Mouse (Mus musculus) liver, embryonic 12.5 days (tissue): ENCODE measurements around the gene Tmem191c. TPM values are rescaled to one million over a fixed set of nuclear protein-coding genes. Genes with fewer than 3 reads are reported as not detected.

ENCODE experiments used
- ATAC-seq: fragments of 200-750 bp; cut with Nextera tagmentation; 2 replicates; pipeline ENCODE4 v1.8.0; 2017; ENCODE audit warnings: moderate number of reproducible peaks, mild to moderate bottlenecking, moderate library complexity
- H3K27ac ChIP-seq: fragments of 300-500 bp; sonication (generic); 2 replicates; pipeline ENCODE4 v1.5.1; 2016; ENCODE audit warnings: mild to moderate bottlenecking
- H3K27me3 ChIP-seq: fragments of 300-500 bp; sonication (generic); replicated peaks from 2 replicates; pipeline ENCODE4 v1.6.1; 2016; ENCODE audit warnings: mild to moderate bottlenecking, moderate library complexity
- H3K36me3 ChIP-seq: fragments of 300-500 bp; sonication (generic); 2 replicates; pipeline ENCODE4 v1.6.1; 2016; ENCODE audit warnings: mild to moderate bottlenecking, moderate library complexity
- H3K4me1 ChIP-seq: fragments of 300-500 bp; sonication (generic); 2 replicates; pipeline ENCODE4 v1.6.1; 2016
- H3K4me2 ChIP-seq: fragments of 300-500 bp; sonication (generic); 2 replicates; pipeline ENCODE4 v1.6.1; 2016; ENCODE audit warnings: mild to moderate bottlenecking, moderate library complexity
- H3K4me3 ChIP-seq: fragments of 300-500 bp; sonication (generic); 2 replicates; pipeline ENCODE4 v1.5.1; 2016; ENCODE audit warnings: mild to moderate bottlenecking, moderate library complexity
- H3K9ac ChIP-seq: fragments of 300-500 bp; sonication (generic); 2 replicates; pipeline ENCODE4 v1.6.1; 2016; ENCODE audit warnings: mild to moderate bottlenecking, moderate library complexity
- H3K9me3 ChIP-seq: fragments of 300-500 bp; sonication (generic); replicated peaks from 2 replicates; pipeline ENCODE4 v1.6.1; 2016; ENCODE audit warnings: mild to moderate bottlenecking, moderate library complexity
- WGBS: fragments of 180-500 bp; shearing (Covaris S2); methylation state at CpG from one replicate; pipeline ENCODE4 v1.1.7; 2016; ENCODE audit not compliant: insufficient replicate concordance; 5-methylcytosine and 5-hydroxymethylcytosine counted together
- polyA plus RNA-seq: library from polyadenylated mRNA; unstranded; fragments of >200 nt; fragmentation: Nextera tagmentation; extraction: Ambion mirVana; gene quantifications from 2 replicates; pipeline ENCODE4 v1.2.1, GENCODE M21; 2016

The Tmem191c gene
- polyA plus RNA-seq, 1 experiment from 2014 or later, result 4.7 TPM

- Histone ChIP-seq H3K4me1 (no peaks in the 10 kb centered on the region), H3K27me3 (no peaks in the 10 kb centered on the region), H3K4me3 (no peak overlapping the region), H3K4me2 (no peak overlapping the region), H3K9me3 (no peaks in the 10 kb centered on the region), H3K9ac (no peak overlapping the region), H3K36me3 (peaks cover 74% of the 10 kb centered on the region), H3K27ac (no peak overlapping the region)
- no peak for ATAC-seq
- WGBS, result 80% methylated on average over 5 of the region's 5 CpGs
Observed at GRCm38 (mm10) chr16:17303521-17304245, 27.8 kb downstream of the Tmem191c start.

GRCm38 (mm10) chr16:17307461-17307860 lies 31.6 kb downstream of the Tmem191c start:
- ATAC-seq, result no peak
- 79% methylated on average over 5 of the region's 5 CpGs for WGBS
- Histone ChIP-seq H3K4me3 (no peak overlapping the region), H3K27ac (no peak overlapping the region), H3K9ac (no peak overlapping the region), H3K27me3 (no peaks in the 10 kb centered on the region), H3K9me3 (no peaks in the 10 kb centered on the region), H3K4me1 (no peaks in the 10 kb centered on the region), H3K36me3 (peaks cover 73% of the 10 kb centered on the region), H3K4me2 (no peak overlapping the region)

GRCm38 (mm10) chr16:17309036-17309435 lies 33.2 kb downstream of the Tmem191c start:
- Histone ChIP-seq H3K9me3 (no peaks in the 10 kb centered on the region), H3K9ac (no peak overlapping the region), H3K4me3 (no peak overlapping the region), H3K36me3 (peaks cover 72% of the 10 kb centered on the region), H3K27me3 (no peaks in the 10 kb centered on the region), H3K27ac (no peak overlapping the region), H3K4me1 (no peaks in the 10 kb centered on the region), H3K4me2 (no peak overlapping the region)
- 81% methylated on average over 10 of the region's 10 CpGs for WGBS
- ATAC-seq, result no peak

GRCm38 (mm10) chr16:17312531-17312930 lies 36.7 kb downstream of the Tmem191c start:
- H3K4me3 ChIP-seq, result no peak overlapping the region
- no peaks in the 10 kb centered on the region for H3K4me1 ChIP-seq
- no peak overlapping the region for H3K9ac ChIP-seq
- 79% methylated on average over 5 of the region's 5 CpGs for WGBS
- H3K27me3 ChIP-seq, result no peaks in the 10 kb centered on the region
- no peak overlapping the region for H3K4me2 ChIP-seq
- peaks cover 82% of the 10 kb centered on the region for H3K36me3 ChIP-seq
- no peak for ATAC-seq
- H3K9me3 ChIP-seq, result no peaks in the 10 kb centered on the region
- no peak overlapping the region for H3K27ac ChIP-seq

GRCm38 (mm10) chr16:17316554-17316953 lies 40.7 kb downstream of the Tmem191c start:
- Histone ChIP-seq H3K4me2 (no peak overlapping the region), H3K27me3 (no peaks in the 10 kb centered on the region), H3K4me1 (no peaks in the 10 kb centered on the region), H3K27ac (no peak overlapping the region), H3K9ac (no peak overlapping the region), H3K9me3 (no peaks in the 10 kb centered on the region), H3K4me3 (no peak overlapping the region), H3K36me3 (peaks cover 61% of the 10 kb centered on the region)
- no peak for ATAC-seq
- WGBS, result 79% methylated on average over 7 of the region's 7 CpGs

- no peaks in the 10 kb centered on the region for H3K4me1 ChIP-seq
- peaks cover 49% of the 10 kb centered on the region for H3K36me3 ChIP-seq
- no peak overlapping the region for H3K4me2 ChIP-seq
- no peak overlapping the region for H3K9ac ChIP-seq
- no peaks in the 10 kb centered on the region for H3K27me3 ChIP-seq
- no peak overlapping the region for H3K27ac ChIP-seq
- ATAC-seq, result no peak
- whole genome bisulfite sequencing, result 85% methylated on average over 5 of the region's 5 CpGs
- no peaks in the 10 kb centered on the region for H3K9me3 ChIP-seq
- H3K4me3 ChIP-seq, result no peak overlapping the region
Observed at GRCm38 (mm10) chr16:17321481-17321880, 45.6 kb downstream of the Tmem191c start.

- Histone ChIP-seq H3K27me3 (no peaks in the 10 kb centered on the region), H3K9me3 (no peaks in the 10 kb centered on the region), H3K4me2 (no peak overlapping the region), H3K36me3 (peaks cover 33% of the 10 kb centered on the region), H3K4me1 (no peaks in the 10 kb centered on the region), H3K9ac (no peak overlapping the region), H3K4me3 (no peak overlapping the region), H3K27ac (no peak overlapping the region)
- no peak for ATAC-seq
- 76% methylated on average over 5 of the region's 5 CpGs for WGBS
Observed at GRCm38 (mm10) chr16:17324745-17325144, 48.9 kb downstream of the Tmem191c start.

GRCm38 (mm10) chr16:17326064-17326463 lies 50.2 kb downstream of the Tmem191c start:
- Histone ChIP-seq H3K4me1 (no peaks in the 10 kb centered on the region), H3K27me3 (no peaks in the 10 kb centered on the region), H3K36me3 (peaks cover 33% of the 10 kb centered on the region), H3K4me2 (no peak overlapping the region), H3K27ac (no peak overlapping the region), H3K9ac (no peak overlapping the region), H3K9me3 (no peaks in the 10 kb centered on the region), H3K4me3 (no peak overlapping the region)
- 80% methylated on average over 2 of the region's 2 CpGs for WGBS
- no peak for ATAC-seq

GRCm38 (mm10) chr16:17329848-17330570 lies 54.1 kb downstream of the Tmem191c start:
- WGBS, result 75% methylated on average over 1 of the region's 1 CpGs
- H3K9me3 ChIP-seq, result no peaks in the 10 kb centered on the region
- H3K4me2 ChIP-seq, result no peak overlapping the region
- no peaks in the 10 kb centered on the region for H3K4me1 ChIP-seq
- ATAC-seq, result no peak
- H3K27ac ChIP-seq, result no peak overlapping the region
- no peaks in the 10 kb centered on the region for H3K27me3 ChIP-seq
- H3K36me3 ChIP-seq, result peaks cover 17% of the 10 kb centered on the region; the same call in 1 of the 2 replicates
- H3K9ac ChIP-seq, result no peak overlapping the region
- no peak overlapping the region for H3K4me3 ChIP-seq

- Histone ChIP-seq H3K4me2 (peak within 1 kb of the TSS; percentile 35), H3K27ac (peak within 1 kb of the TSS; percentile 64), H3K36me3 (peaks cover 13% of the 10 kb centered on the region), H3K9ac (0 out of 2 replicates have a peak within 1 kb of the TSS, but pooled peaks have one; percentile 28), H3K4me3 (peak within 1 kb of the TSS; percentile 32), H3K27me3 (no peaks in the 10 kb centered on the region), H3K9me3 (no peaks in the 10 kb centered on the region), H3K4me1 (no peaks in the 10 kb centered on the region)
- ATAC-seq, result peak; percentile 60
- WGBS, result 68% methylated on average over 2 of the region's 2 CpGs
Observed at GRCm38 (mm10) chr16:17331116-17331515, 55.2 kb downstream of the Tmem191c start, which contains the start of gene Serpind1. Gene Serpind1, plus strand, starts transcription at chr16:17331371.

GRCm38 (mm10) chr16:17331855-17332254 lies 56.0 kb downstream of the Tmem191c start:
- Histone ChIP-seq H3K36me3 (peaks cover 17% of the 10 kb centered on the region), H3K27ac (no peak overlapping the region), H3K4me1 (no peaks in the 10 kb centered on the region), H3K4me3 (peak overlapping the region; percentile 32), H3K4me2 (peak overlapping the region; percentile 35), H3K27me3 (no peaks in the 10 kb centered on the region), H3K9me3 (no peaks in the 10 kb centered on the region), H3K9ac (0 out of 2 replicates have a peak overlapping the region, but pooled peaks have one; percentile 28)
- ATAC-seq, result no peak
- WGBS, result 70% methylated on average over 5 of the region's 5 CpGs
